Mouse (Mus musculus) liver, embryonic 14.5 days (tissue): ENCODE results near the gene Bmp8a.

Experiments used
- CTCF ChIP-seq: IDR thresholded peaks from 2 replicates; pipeline ENCODE4 v1.5.1; 2016; ENCODE audit warnings: antibody characterized with exemption, low read depth, control low read depth
- EP300 ChIP-seq: IDR thresholded peaks from 2 replicates; pipeline ENCODE4 v1.6.1; 2016; ENCODE audit warnings: antibody characterized with exemption, low read depth

DNA sequence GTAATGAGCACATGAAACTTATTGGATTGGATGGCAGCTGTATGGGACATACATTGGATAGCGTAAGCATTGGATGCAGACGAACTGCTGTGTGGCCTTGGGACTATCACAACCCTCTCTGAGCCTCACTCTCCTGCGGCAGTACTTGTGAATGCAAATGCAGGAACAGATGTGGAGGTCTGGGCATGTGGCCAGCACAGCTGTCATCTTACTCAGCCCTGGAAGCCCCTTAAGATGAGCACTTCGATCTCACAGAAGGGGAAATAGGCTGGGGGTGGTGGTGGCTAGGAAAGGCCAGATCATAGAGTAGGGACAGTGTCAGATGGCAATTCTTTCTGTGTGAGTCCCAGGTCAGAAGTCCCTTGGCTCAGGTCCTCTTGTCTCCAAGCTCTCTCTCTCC, 5.4 kb downstream of the Bmp8a start:
- TF ChIP-seq CTCF (no peak), EP300 (no peak)
